Mouse (Mus musculus): ENCODE data around the gene Dok3. TPM values are rescaled to one million over a fixed set of nuclear protein-coding genes. Genes with fewer than 3 reads are reported as not detected.

Gene Dok3
- polyA plus RNA-seq, 1 experiment, result 248 TPM

DNA sequence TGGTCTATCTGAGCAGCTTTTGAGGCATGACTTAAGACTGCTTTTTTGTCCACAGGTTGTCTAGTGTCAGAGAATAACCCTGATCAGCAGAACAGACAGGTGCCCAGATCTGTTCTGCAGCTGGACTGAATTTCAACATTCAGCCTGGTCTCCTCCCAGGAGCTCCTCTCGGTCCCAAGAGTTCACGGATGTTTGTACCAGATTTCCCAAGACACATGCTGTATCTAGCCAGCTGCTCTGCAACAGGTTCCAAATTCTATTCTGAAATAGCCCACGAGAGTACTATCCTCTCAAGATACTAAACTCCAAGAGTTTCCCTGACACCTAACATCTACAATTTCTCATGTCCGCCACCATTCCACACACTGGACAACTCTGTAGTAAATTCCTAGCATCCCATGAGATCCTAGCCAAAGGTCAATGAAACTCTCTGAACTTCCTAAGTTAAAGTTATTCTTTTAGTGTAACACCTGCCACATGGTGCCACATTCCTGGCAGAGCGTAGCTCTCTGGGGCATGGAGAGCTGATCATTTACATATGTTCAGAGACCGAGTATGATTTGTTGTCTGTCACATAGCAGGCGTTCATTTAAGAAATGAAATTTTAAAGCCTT is 34.3 kb upstream of the Dok3 start:
- Histone ChIP-seq H3K27ac (ENCODE audit: insufficient read depth, low read length) (no peak overlapping the region), H3K36me3 (ENCODE audit: control insufficient read depth, insufficient read depth, low read length) (peaks cover 3% of the 10 kb centered on the region; the same call in 1 of the 2 replicates), H3K4me3 (ENCODE audit: extremely low read depth, insufficient read depth, insufficient read length) (no peak overlapping the region), H3K4me1 (ENCODE audit: control insufficient read depth, insufficient read depth, insufficient read length) (no peaks in the 10 kb centered on the region), H3K27me3 (ENCODE audit: control insufficient read depth, insufficient read depth, low read length) (no peaks in the 10 kb centered on the region)
- TF ChIP-seq CTCF (IDR thresholded peaks at IDR 0.05; ENCODE audit: extremely low read depth, insufficient read depth, insufficient read length, insufficient replicate concordance), result no peak
- TF ChIP-seq POLR2A (IDR thresholded peaks at IDR 0.05; ENCODE audit: low read depth, low read length), result no peak
- DNase-seq (ENCODE audit: low read depth in 1 of 2, low spot score in 2 of 2), result no peak
- WGBS, result 90% methylated on average over 7 of the region's 7 CpGs

DNA sequence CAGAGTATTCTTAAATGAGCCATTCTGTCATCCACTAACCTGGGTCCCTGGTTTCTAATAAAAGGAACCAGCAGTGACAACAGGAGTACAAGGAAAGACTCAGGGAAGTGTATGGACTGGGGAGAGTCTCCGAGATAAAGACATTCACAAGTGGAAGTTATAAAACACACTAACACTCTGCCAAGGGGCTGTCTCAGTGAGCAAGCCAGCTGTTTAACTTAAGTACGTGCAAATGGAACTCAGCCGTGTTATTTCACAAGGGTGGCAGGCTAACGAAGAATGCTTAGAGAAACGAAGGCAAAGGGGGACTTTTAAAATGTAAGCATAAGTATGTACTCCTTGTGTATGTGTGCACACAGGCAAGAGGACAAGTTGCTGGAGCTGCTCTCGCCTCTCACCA is 28.4 kb upstream of the Dok3 start:
- peaks cover 18% of the 10 kb centered on the region for H3K36me3 ChIP-seq (ENCODE audit: control insufficient read depth, insufficient read depth, low read length)
- no peak for DNase-seq (ENCODE audit: low read depth in 1 of 2, low spot score in 2 of 2)
- H3K4me3 ChIP-seq (ENCODE audit: extremely low read depth, insufficient read depth, insufficient read length), result no peak overlapping the region
- no peak for TF ChIP-seq POLR2A (IDR thresholded peaks at IDR 0.05; ENCODE audit: low read depth, low read length)
- no peak for TF ChIP-seq CTCF (IDR thresholded peaks at IDR 0.05; ENCODE audit: extremely low read depth, insufficient read depth, insufficient read length, insufficient replicate concordance)
- no peaks in the 10 kb centered on the region for H3K4me1 ChIP-seq (ENCODE audit: control insufficient read depth, insufficient read depth, insufficient read length)
- H3K27me3 ChIP-seq (ENCODE audit: control insufficient read depth, insufficient read depth, low read length), result no peaks in the 10 kb centered on the region
- 95% methylated on average over 6 of the region's 6 CpGs for WGBS
- no peak overlapping the region for H3K27ac ChIP-seq (ENCODE audit: insufficient read depth, low read length)

DNA sequence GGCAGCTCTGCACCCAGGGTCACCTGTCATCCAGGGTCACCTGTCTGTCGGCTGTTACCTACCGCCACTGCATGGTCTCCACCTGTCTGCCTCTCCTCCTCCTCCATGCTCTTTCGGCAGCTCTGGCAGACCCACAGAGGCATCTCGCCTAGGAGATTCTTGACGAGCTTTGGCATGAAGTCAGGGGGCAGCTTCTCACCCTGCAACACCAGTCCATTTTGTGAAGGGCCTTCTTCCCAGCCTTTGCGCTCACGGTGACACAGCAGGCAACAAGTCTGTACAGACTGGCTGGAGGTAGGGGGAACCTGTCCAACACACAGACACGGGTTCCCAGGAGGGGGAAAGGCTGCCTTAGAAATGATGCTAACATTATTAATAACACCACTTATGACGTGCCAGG is 26.8 kb upstream of the Dok3 start:
- H3K4me3 ChIP-seq (ENCODE audit: extremely low read depth, insufficient read depth, insufficient read length), result no peak overlapping the region
- WGBS, result 92% methylated on average over 9 of the region's 9 CpGs
- H3K27me3 ChIP-seq (ENCODE audit: control insufficient read depth, insufficient read depth, low read length), result no peaks in the 10 kb centered on the region
- no peaks in the 10 kb centered on the region for H3K4me1 ChIP-seq (ENCODE audit: control insufficient read depth, insufficient read depth, insufficient read length)
- no peak overlapping the region for H3K27ac ChIP-seq (ENCODE audit: insufficient read depth, low read length)
- TF ChIP-seq CTCF (IDR thresholded peaks at IDR 0.05; ENCODE audit: extremely low read depth, insufficient read depth, insufficient read length, insufficient replicate concordance) (no peak), POLR2A (IDR thresholded peaks at IDR 0.05; ENCODE audit: low read depth, low read length) (no peak)
- no peak for DNase-seq (ENCODE audit: low read depth in 1 of 2, low spot score in 2 of 2)
- peaks cover 18% of the 10 kb centered on the region for H3K36me3 ChIP-seq (ENCODE audit: control insufficient read depth, insufficient read depth, low read length)

DNA sequence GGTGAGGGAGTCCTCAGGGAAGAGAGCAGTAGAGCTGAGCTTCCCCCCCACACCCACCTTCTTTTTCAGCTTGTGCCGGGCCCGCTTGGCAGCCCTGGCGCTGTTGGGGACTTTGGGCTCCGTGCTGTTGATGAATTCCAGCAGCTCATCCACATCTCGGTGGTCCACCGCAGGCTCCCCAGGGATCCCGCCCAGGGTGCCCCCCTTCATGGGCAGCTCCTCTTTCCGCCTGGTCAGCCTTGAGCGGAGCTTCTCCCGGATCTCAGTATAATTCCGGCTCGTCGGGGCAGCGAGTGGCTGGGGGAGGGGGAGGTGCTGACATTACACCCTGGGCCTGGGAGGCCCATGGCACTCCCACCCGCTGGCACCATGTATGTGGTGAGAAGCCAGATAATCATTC is 20.0 kb upstream of the Dok3 start:
- no peaks in the 10 kb centered on the region for H3K27me3 ChIP-seq (ENCODE audit: control insufficient read depth, insufficient read depth, low read length)
- H3K4me3 ChIP-seq (ENCODE audit: extremely low read depth, insufficient read depth, insufficient read length), result no peak overlapping the region
- peaks cover 18% of the 10 kb centered on the region for H3K36me3 ChIP-seq (ENCODE audit: control insufficient read depth, insufficient read depth, low read length)
- WGBS, result 96% methylated on average over 15 of the region's 15 CpGs
- no peaks in the 10 kb centered on the region for H3K4me1 ChIP-seq (ENCODE audit: control insufficient read depth, insufficient read depth, insufficient read length)
- H3K27ac ChIP-seq (ENCODE audit: insufficient read depth, low read length), result no peak overlapping the region
- no peak for DNase-seq (ENCODE audit: low read depth in 1 of 2, low spot score in 2 of 2)
- no peak for TF ChIP-seq POLR2A (IDR thresholded peaks at IDR 0.05; ENCODE audit: low read depth, low read length)
- no peak for TF ChIP-seq CTCF (IDR thresholded peaks at IDR 0.05; ENCODE audit: extremely low read depth, insufficient read depth, insufficient read length, insufficient replicate concordance)

DNA sequence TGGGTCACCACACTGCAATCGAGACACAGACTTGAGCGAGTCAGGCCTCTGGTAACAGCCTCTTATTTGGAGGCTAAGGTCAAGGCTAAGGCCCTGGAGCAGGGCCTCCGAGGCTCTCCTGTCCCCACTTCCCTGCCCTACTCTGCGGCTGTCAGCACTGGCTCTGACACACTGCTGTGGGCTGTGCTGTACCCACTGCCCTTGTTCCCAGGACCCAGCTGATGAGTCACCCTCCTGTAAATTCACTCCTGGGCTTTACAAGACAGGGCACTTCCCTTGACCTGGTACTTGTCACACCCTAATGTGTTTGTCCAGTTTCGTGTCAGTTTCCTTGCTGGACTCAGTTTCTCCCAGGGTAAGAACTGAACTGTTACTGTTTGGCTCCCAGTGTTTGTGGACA is 19.3 kb upstream of the Dok3 start:
- DNase-seq (ENCODE audit: low read depth in 1 of 2, low spot score in 2 of 2), result no peak
- no peaks in the 10 kb centered on the region for H3K27me3 ChIP-seq (ENCODE audit: control insufficient read depth, insufficient read depth, low read length)
- TF ChIP-seq CTCF (IDR thresholded peaks at IDR 0.05; ENCODE audit: extremely low read depth, insufficient read depth, insufficient read length, insufficient replicate concordance) (no peak), POLR2A (IDR thresholded peaks at IDR 0.05; ENCODE audit: low read depth, low read length) (no peak)
- peaks cover 13% of the 10 kb centered on the region for H3K36me3 ChIP-seq (ENCODE audit: control insufficient read depth, insufficient read depth, low read length)
- WGBS, result 92% methylated on average over 5 of the region's 5 CpGs
- no peaks in the 10 kb centered on the region for H3K4me1 ChIP-seq (ENCODE audit: control insufficient read depth, insufficient read depth, insufficient read length)
- no peak overlapping the region for H3K27ac ChIP-seq (ENCODE audit: insufficient read depth, low read length)
- H3K4me3 ChIP-seq (ENCODE audit: extremely low read depth, insufficient read depth, insufficient read length), result no peak overlapping the region

DNA sequence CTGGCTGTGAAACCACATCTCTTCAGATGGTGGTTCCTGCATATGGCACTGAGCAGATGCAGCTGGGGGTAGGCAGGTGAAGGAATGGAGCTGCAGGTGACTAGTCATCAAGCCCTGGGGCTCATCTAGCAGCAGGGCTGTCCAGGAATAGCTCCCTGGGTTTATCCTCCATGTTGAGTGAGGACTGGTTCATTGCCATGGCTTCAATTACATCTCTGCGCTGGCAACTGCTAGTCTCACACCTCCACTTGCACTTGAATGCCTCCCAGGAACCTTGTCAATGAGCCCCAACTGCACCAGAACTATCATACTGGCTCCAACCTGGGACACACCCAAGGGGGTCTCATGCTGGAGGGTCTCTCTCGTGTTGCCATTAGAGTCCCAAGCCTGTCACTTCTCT is 18.8 kb upstream of the Dok3 start:
- H3K27me3 ChIP-seq (ENCODE audit: control insufficient read depth, insufficient read depth, low read length), result no peaks in the 10 kb centered on the region
- DNase-seq (ENCODE audit: low read depth in 1 of 2, low spot score in 2 of 2), result no peak
- H3K36me3 ChIP-seq (ENCODE audit: control insufficient read depth, insufficient read depth, low read length), result peaks cover 17% of the 10 kb centered on the region
- H3K4me1 ChIP-seq (ENCODE audit: control insufficient read depth, insufficient read depth, insufficient read length), result no peaks in the 10 kb centered on the region
- WGBS, result 90% methylated on average over 2 of the region's 2 CpGs
- TF ChIP-seq POLR2A (IDR thresholded peaks at IDR 0.05; ENCODE audit: low read depth, low read length) (no peak), CTCF (IDR thresholded peaks at IDR 0.05; ENCODE audit: extremely low read depth, insufficient read depth, insufficient read length, insufficient replicate concordance) (no peak)
- no peak overlapping the region for H3K4me3 ChIP-seq (ENCODE audit: extremely low read depth, insufficient read depth, insufficient read length)
- H3K27ac ChIP-seq (ENCODE audit: insufficient read depth, low read length), result no peak overlapping the region

DNA sequence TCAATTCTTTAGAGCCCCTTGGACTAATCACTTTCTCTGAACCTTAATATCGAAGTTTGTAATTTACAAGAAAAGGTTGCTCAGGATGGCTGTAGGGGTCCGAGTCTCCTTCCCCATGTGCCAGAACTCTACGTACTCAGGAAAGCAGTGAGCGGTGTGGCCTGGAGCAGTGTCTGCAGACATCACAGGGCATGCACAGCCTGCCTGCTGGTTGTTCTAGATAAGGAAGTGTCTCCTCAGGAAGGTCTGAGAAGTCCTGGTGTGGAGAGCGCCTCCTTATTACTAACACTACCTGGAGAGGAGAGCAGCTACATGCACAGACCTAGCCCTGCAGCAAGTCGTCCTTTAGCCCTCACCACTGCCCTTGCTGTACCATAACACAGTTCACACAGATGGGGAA is 15.7 kb upstream of the Dok3 start:
- 92% methylated on average over 6 of the region's 6 CpGs for WGBS
- TF ChIP-seq CTCF (IDR thresholded peaks at IDR 0.05; ENCODE audit: extremely low read depth, insufficient read depth, insufficient read length, insufficient replicate concordance), result no peak
- no peak for TF ChIP-seq POLR2A (IDR thresholded peaks at IDR 0.05; ENCODE audit: low read depth, low read length)
- H3K4me3 ChIP-seq (ENCODE audit: extremely low read depth, insufficient read depth, insufficient read length), result no peak overlapping the region
- H3K36me3 ChIP-seq (ENCODE audit: control insufficient read depth, insufficient read depth, low read length), result peaks cover 20% of the 10 kb centered on the region
- no peaks in the 10 kb centered on the region for H3K27me3 ChIP-seq (ENCODE audit: control insufficient read depth, insufficient read depth, low read length)
- H3K27ac ChIP-seq (ENCODE audit: insufficient read depth, low read length), result no peak overlapping the region
- DNase-seq (ENCODE audit: low read depth in 1 of 2, low spot score in 2 of 2), result no peak
- H3K4me1 ChIP-seq (ENCODE audit: control insufficient read depth, insufficient read depth, insufficient read length), result no peaks in the 10 kb centered on the region
